Mouse (Mus musculus) liver (tissue): ENCODE results near the gene Setd1a.
"Not testable (repeated sequence)": the region's sequence is repeated elsewhere in the genome, so short reads cannot be mapped to it uniquely, and the experiment has no call there.

Experiments used
- DNase-seq: peaks from one replicate; pipeline ENCODE4 v3.0.0-alpha.2; 2020; ENCODE audit warnings: mixed read lengths

Gene Setd1a

GRCm38 (mm10) chr7:127766851-127767609 lies 9.4 kb upstream of the Setd1a start:
- peak; percentile 91 for DNase-seq

GRCm38 (mm10) chr7:127767671-127768345 lies 8.7 kb upstream of the Setd1a start:
- no peak for DNase-seq

- peak; percentile 66 for DNase-seq
These were observed 8.0 kb upstream of the Setd1a start for GRCm38 (mm10) chr7:127768346-127768996.

GRCm38 (mm10) chr7:127768997-127769593 lies 7.4 kb upstream of the Setd1a start:
- DNase-seq, result peak; percentile 77

GRCm38 (mm10) chr7:127769651-127770038 lies 6.8 kb upstream of the Setd1a start, which contains the start of gene Orai3:
Gene Orai3, plus strand, starts transcription at chr7:127769815.
- DNase-seq, result peak; percentile 86

- DNase-seq, result peak; percentile 37
These were observed 6.2 kb upstream of the Setd1a start for GRCm38 (mm10) chr7:127770039-127770905.

GRCm38 (mm10) chr7:127771262-127771661 lies 5.2 kb upstream of the Setd1a start:
- no peak for DNase-seq

- DNase-seq, result no peak
These were observed 4.4 kb upstream of the Setd1a start for GRCm38 (mm10) chr7:127772080-127772479.

DNA sequence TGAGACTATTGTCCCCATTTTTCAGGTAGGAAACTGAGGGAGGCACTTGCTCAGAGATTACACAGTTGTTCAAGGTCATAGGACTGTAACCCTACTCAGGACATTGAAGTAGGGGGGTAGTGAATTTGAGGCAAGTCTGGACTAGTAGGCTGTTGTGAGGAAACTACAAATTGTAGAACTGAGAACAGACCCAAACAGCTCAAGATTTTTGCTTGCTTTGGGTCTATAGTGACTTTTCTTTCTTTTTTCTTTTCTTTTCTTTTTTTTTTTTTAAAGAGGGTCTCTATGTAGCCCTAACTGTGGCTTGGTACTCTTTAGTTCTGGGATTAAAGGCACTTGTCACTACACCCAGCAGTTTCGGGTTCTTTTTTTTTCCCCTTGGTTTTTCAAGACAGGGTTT lies 3.9 kb upstream of the Setd1a start:
- DNase-seq, result no peak

DNA sequence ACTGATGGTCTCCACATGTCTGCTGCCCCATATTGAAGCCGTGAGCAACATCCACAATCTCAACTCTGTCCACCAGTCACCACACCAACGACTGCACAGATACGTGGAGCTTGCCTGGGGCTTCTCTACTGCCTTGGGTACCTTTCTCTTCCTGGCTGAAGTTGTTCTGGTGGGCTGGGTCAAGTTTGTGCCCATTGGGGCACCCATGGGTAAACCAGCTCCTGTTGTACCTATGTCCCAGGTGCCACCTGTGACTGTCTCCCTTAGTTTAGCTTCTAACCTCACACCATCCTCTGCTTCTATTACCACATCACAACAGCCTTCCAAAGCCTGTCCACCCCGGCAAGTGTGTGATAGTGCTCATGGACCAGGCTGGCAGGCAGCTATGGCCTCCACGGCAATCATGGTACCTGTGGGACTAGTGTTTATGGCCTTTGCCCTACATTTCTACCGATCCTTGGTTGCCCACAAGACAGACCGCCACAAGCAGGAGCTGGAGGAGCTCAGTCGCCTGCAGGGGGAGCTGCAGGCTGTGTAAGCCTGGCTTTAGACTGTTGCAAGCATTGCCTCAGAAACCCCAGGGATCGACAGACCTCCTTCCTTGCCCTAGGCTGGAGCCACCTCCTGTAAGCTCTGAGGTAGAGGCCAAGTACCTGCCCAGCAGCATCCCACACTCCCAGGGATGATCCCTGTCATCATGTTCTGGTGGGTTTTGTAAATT lies 2.6 kb upstream of the Setd1a start:
- peak; percentile 84 for DNase-seq

DNA sequence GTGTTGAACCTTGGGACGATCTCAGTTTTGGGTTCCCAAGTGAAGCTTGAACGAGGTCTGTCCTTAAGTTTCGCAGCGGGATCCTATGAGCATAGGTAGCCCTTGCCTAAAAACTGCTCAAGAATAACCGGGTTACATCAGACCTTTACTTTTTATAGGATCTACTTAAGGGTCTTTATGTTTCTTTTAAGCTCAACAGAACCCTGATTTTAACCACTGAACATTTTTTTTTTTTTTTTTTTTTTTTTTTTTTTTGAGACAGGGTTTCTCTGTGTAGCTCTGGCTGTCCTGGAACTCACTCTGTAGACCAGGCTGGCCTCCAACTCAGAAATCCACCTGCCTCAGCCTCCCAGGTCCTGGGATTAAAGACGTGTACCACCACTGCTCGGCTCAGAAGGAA lies 633 bp upstream of the Setd1a start:
- DNase-seq, result not testable (repeated sequence)

- peak; percentile 97 for DNase-seq
These were observed 506 bp downstream of the Setd1a start for GRCm38 (mm10) chr7:127776878-127777473.

GRCm38 (mm10) chr7:127777474-127778266 lies 1.2 kb downstream of the Setd1a start:
- DNase-seq, result peak; percentile 79

GRCm38 (mm10) chr7:127778350-127778749 lies 1.9 kb downstream of the Setd1a start:
- DNase-seq, result no peak

GRCm38 (mm10) chr7:127785308-127785707 lies 8.8 kb downstream of the Setd1a start, which contains the start of gene Gm49388:
Gene Gm49388, plus strand, starts transcription at chr7:127785608.
- no peak for DNase-seq

GRCm38 (mm10) chr7:127797076-127797845 lies 20.8 kb downstream of the Setd1a start:
- DNase-seq, result no peak

DNA sequence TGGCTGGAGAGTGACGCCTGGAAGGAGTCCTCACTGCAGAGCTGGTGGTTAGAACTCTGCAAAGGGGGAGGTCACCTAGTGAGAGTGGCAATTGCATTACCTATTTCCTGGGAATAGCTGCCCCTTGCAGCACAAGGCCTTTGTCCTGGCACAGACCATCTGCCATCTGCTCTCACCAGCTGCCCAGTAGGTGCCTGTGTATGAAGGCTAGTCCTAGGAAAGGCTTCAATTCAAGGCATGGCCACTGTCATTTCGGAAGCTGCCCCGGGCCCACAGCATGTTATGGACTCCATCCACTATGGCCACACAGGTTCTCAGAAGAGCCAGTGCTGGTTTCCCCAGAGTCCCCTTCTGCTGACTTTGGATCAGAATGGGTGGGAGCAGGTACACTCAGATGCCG lies 22.1 kb downstream of the Setd1a start:
- DNase-seq, result no peak

DNA sequence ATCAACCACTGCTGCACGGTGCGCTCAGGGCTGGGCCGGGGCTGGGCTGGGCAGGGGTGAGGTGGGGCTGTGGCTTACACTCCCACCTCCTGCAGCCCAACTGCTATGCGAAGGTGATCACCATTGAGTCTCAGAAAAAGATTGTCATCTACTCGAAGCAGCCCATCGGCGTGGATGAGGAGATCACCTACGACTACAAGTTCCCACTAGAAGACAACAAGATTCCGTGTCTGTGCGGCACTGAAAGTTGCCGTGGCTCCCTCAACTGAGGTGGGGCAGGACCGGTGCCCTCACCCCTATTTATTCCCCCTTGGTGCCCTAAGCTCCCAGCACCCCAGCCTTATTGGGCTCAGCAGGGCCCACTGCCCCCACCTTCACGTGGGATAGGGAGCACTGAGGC lies 22.7 kb downstream of the Setd1a start:
- DNase-seq, result no peak

DNA sequence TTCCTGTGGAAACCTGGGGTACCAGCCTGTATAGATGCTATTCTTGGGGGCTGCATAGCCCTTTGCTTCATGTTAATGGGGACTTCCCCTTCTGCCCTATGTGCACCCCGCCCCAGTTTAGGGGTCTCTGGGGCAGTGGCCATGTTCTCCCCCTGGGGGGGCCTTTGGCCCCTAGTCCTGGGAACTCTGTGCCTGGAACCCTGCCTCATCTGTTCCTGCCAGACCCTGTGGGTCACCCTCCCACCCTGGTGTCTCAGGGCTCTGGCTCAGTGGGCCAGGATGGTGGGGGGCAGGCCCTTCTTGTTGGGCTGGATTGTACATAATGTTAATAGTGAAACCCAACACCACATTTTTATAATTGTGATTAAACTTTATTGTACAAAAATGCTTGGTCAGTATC lies 23.3 kb downstream of the Setd1a start:
- DNase-seq, result no peak
